Mouse (Mus musculus) lung, adult 2 months (tissue): ENCODE measurements around the gene Gm12166.

Source experiments
- CTCF ChIP-seq: fragments of 200-500 bp; IDR thresholded peaks from 2 replicates; pipeline ENCODE4 v1.5.1; 2011; ENCODE audit warnings: mild to moderate bottlenecking, low read length, control low read depth; ENCODE audit not compliant: insufficient read depth
- POLR2A ChIP-seq: fragments of 200-500 bp; IDR thresholded peaks from 2 replicates; pipeline ENCODE4 v1.6.1; 2011; ENCODE audit warnings: low read depth, mild to moderate bottlenecking, control low read depth, low read length, borderline replicate concordance; ENCODE audit errors: extremely low read depth

DNA sequence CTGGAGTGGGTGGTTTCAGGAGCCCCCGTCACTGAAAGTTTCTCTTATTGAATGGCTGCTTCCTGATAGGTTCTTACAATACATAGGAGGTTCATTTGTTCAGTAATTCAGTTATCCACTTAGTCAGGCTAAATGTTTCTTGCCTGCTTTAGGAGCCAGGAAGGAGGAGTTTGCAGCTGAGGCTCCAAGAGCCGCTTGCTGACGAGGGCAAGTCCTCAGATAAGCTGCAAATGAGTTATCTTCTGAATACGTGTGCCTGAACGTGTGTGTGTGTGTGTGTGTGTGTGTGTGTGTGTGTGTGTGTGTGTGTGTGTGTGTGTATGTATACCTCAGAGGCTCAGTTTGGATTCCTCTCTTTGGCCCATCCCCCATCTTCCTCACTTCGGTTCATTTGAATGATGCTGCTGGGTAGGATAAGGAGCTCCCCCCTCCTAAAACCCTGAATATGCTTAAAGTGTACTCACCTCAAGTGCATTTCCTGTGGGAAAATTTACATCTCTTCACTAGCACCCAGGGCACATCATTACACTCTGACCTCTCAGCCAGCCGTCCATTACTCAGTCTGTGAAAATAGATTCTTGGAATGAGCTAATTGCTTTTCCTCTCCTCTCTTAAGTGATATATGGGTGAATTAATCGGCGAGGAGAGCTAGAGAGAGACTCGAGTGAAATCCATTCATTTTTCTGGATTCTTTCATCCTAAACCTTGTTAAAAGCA, 39.0 kb upstream of the Gm12166 start:
- no peak for TF ChIP-seq CTCF
- TF ChIP-seq POLR2A: no peak
